Mouse (Mus musculus) ES-E14 (cell line): ENCODE data around the gene Cds1.

Experiments
- MAFK ChIP-seq: IDR thresholded peaks from 2 replicates; pipeline ENCODE4 v1.6.1; 2014; ENCODE audit warnings: mild to moderate bottlenecking, low read depth, low read length, inconsistent platforms; ENCODE audit not compliant: insufficient read depth
- ZC3H11A ChIP-seq: IDR thresholded peaks from 2 replicates; pipeline ENCODE4 v1.6.1; 2012; ENCODE audit warnings: low read depth, mild to moderate bottlenecking, inconsistent platforms, low read length, borderline replicate concordance
- ZNF384 ChIP-seq: IDR thresholded peaks from 2 replicates; pipeline ENCODE4 v1.6.1; 2012; ENCODE audit warnings: low read depth, low read length, inconsistent platforms

DNA sequence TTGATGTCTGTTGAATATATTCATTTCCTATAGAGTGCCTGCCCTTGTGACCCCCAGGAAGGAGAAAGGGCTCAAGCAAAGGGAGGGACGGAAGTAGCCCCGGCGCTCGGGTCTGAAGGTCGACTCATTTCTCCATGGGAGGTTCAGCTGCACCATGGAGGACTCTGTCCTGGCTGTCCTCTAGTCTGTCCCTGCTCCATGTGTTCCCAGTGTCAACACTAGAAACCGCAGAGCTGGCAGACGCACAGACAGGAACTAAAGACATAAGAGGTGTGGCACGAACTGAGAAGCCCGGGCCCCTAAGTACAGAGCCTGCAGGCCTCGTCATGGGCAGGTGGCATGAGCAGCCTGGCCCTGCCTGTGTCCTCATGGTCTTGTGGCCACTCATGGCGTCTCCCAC is 89.2 kb downstream of the Cds1 start:
- TF ChIP-seq ZC3H11A (no peak), ZNF384 (no peak), MAFK (no peak)
